Mouse (Mus musculus) neural tube, embryonic 10.5 days (tissue): ENCODE data around the gene Ahcyl2.

Source experiments
- DNase-seq: peaks from one replicate; pipeline ENCODE4 v3.0.0-alpha.2; 2017; ENCODE audit warnings: low spot score; ENCODE audit errors: extremely low spot score

Gene Ahcyl2

DNA sequence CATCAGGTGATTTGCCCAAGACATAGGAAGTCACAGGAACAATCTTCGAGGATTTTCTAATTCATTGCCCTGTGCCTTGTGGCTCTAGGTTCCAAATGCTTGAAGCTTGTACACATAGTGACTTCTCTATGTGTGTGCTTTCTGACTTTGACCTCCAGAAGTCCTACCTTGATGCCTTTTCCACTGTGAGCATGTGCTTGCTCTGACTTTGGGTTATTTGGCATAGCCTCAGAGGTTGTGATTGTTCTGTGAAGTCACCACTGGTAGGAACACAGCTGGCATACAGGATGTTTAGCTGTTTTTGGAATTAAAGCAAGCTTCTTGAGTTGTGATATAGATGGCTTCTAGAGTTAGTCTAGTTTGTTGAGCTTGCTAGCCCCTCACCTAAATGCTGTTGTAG lies 82.3 kb downstream of the Ahcyl2 start:
- no peak for DNase-seq

DNA sequence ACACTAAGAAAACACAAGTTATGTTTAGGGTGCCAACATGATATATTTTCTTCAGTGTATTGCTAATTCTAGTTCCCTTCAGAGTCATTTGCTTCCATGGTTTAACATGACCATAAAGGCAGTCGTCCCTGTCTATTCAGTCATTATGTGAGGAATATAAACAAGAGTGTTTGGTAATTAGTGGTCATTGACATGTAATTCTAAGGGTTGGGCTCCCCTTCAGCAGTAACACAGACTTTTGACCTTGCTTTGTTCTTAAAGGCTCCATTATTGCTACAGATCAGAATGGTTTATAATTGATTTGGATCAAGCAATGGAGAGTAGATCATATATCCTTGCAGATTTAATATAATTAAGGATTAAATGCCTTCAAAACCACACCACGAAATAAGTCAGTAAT lies 82.9 kb downstream of the Ahcyl2 start:
- no peak for DNase-seq

- no peak for DNase-seq
Measured at GRCm38 (mm10) chr6:29851873-29852272, 84.1 kb downstream of the Ahcyl2 start.

- peak; percentile 88 for DNase-seq
Measured at GRCm38 (mm10) chr6:29853213-29853899, 85.5 kb downstream of the Ahcyl2 start.

GRCm38 (mm10) chr6:29853900-29854390 lies 86.1 kb downstream of the Ahcyl2 start:
- DNase-seq: no peak

DNA sequence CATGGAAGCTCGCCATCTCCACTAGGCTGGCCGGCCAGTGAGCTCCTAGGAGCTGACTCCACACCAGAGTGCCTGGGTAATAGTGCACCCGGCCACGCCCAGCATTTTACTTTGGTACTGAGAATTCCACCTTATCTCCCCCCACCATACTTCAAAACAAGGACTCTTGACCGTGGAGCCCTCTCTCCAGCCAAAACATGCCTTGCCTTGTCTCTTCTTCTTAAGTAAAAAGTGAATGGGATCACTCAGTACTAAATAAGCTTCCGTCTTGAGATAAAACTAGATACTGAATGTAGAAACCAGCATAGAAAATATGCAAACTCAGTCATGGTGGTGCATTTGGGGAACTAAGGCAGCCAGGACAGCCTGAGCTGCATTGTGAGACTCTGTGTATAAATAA lies 90.8 kb downstream of the Ahcyl2 start:
- DNase-seq: no peak

GRCm38 (mm10) chr6:29859344-29859743 lies 91.5 kb downstream of the Ahcyl2 start:
- DNase-seq: no peak

GRCm38 (mm10) chr6:29860238-29860637 lies 92.4 kb downstream of the Ahcyl2 start:
- no peak for DNase-seq

GRCm38 (mm10) chr6:29864926-29865325 lies 97.1 kb downstream of the Ahcyl2 start:
- no peak for DNase-seq

DNA sequence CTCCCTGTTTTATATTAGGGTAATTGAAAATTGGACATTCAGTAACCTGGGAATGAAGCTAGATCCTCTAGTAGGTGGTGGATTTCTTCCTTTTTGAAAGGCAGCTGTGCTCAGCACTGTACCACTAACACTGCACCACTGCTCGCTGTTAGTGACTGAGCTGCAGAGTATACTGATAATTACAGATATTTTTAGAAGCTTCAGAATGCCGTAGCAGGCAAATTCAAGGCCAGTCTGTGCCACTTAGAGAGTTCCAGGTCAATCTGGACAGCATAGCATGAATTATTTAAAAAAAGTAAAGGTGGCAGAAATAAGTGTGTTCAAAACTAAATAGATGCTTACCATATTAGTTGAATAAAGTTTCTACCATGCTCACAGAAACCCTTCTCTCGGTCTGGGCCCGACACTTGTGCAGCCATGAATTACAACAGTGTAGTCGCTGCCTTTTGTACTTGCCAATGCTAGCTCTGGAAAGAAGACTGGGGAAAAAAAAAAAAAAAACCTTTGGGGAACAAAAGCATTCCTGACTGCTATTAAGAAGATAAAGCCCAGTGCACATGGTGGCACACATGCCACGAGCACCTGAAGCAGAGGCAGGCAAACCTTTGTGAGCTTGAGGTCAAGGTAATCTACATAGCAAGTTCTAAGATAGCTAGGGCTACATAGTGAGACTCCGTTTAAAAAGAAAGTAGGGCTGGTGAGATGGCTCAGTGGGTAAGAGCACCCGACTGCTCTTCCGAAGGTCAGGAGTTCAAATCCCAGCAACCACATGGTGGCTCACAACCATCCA lies 99.3 kb downstream of the Ahcyl2 start:
- DNase-seq: no peak

DNA sequence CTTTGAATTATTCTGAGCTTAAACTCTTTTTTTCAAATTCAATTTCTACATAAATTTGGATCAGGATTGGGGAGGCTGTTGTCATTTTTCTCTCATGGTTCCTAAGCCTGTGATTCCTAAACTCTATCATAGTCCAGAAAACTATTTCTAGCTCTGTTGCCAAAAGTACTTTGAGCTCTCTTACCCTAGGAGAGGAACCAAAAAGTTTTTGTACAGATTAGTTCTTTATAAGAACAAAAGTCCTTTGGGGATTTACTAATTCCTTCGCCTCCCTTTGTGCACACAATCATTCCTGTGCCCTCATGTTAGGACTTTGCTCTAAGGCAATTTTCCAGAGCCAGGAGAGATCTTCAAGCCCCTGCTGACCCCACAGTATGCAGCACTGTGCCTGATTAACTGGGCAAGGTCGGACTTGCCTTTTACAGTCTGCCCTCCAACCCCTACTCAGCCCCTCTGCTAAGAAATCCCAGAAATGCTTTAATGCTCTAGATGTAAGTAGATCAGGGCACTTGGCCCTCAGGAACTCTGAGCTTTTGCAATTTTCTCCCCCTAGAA lies 100.6 kb downstream of the Ahcyl2 start:
- DNase-seq: no peak

DNA sequence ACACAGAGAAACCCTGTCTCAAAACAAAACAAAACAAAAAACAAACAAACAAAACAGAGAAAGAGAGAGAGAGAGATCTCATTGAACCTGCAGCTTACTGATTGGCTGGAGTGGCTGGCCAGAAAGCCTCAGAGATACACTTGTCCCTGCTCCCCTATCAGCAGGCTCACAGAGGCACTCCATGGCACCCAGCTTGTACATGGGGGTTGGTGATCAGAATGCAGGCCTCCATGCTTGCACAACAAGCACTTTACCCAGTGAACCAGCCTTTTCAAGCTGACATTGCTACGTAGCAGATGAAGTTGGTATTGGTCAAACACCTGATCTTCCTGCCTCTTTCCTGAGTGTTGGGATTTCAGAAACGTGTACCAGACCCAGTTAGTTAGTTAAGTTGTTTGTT lies 105.8 kb downstream of the Ahcyl2 start:
- DNase-seq: no peak

GRCm38 (mm10) chr6:29875576-29875975 lies 107.8 kb downstream of the Ahcyl2 start:
- DNase-seq: no peak

DNA sequence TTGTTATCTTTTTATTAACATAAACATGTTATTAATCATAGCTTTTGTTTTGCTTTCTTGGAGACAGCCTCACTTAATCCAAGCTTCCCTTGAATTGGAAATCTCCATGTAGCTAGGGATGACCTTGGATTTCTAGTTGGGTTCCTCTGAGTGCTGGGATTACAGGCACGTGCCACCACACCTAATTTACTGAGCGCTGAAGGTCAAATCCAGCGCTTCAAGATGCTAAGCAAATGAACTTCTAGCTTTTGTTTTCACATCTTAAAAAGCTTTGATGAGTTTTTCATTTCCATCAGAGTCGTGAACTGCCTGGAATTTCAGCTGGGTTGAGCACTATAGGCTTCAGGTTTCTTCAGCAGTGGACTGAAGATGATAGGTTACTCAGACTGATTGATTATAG lies 109.0 kb downstream of the Ahcyl2 start:
- DNase-seq: no peak

DNA sequence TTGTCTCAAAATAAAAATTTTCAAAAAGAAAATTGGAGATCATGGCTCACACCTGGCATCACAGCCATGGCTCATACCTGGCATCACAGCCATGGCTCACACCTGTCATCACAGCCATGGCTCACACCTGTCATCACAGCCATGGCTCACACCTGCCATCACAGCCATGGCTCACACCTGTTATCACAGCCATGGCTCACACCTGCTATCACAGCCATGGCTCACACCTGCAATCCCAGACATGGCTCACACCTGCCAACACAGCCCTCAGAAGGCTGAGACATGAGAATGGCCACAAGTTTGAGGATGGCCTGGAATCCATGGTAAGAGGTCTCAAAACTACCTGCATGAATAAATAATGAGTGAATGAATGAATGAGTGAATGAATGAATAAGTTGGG lies 111.8 kb downstream of the Ahcyl2 start:
- DNase-seq: no peak

DNA sequence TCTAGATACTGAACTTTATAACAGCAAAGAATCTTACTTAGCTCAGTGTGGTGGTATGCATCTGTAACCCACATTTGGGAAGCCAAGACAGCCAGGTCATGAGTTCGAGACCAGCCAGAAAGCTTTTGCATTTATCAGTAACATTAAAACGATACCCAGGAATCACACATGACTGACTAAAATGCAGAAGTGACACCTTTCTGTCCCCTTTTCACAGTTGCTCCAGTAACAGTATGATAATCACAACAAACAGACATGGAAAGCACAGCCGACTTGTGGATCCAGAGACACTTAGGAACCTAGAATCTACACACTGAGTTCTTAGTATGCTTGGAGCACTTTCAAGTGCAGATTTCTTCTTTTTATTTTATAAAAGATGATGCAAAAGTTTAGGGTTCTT lies 113.0 kb downstream of the Ahcyl2 start:
- DNase-seq: no peak

GRCm38 (mm10) chr6:29881936-29882335 lies 114.1 kb downstream of the Ahcyl2 start:
- DNase-seq: no peak

- no peak for DNase-seq
Measured at GRCm38 (mm10) chr6:29882870-29883269, 115.1 kb downstream of the Ahcyl2 start.

GRCm38 (mm10) chr6:29891151-29891550 lies 123.3 kb downstream of the Ahcyl2 start:
- no peak for DNase-seq

DNA sequence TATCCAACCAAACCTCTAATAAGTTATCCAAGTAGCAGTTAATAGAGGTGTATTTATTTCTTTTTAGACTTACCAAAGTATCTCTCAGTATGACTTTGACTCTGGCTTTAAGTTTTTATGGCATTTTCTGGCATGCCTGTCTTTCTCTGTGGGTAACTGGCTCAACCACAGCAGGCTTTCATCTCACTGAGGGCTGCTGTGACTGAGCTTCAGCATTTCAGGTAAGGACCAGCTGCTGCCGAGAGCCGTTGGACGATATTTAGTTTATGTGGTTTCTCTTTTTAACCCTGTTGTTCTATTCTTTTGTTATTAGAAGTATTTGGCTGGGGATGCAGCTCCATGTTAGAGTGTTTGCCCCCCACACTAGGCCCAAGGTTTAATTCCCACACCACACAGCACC lies 129.2 kb downstream of the Ahcyl2 start:
- no peak for DNase-seq

DNA sequence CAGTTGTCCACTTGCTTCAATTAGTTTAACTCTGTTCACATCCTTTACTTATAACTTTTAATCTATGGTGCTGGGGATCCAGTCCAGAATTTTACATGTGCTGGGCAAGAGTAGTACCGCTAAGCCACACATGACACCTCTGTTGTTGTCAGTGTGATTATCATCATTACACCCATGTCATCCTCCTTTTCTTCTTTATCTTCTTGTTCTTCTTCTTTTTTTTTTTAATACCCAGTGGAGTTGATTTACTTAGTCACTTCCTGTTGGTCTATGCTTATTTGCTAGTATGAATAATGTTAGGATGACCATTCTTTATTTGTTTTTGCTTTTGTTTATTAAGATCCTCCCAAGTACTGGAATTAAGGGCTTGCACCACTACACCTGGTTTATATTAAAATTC lies 133.6 kb downstream of the Ahcyl2 start:
- DNase-seq: no peak

- no peak for DNase-seq
Measured at GRCm38 (mm10) chr6:29902256-29902655, 134.4 kb downstream of the Ahcyl2 start.
